Mouse (Mus musculus): Measurements from ENCODE around the gene Ptgr1. TPM values are rescaled to one million over a fixed set of nuclear protein-coding genes. Genes with fewer than 3 reads are reported as not detected.

The Ptgr1 gene
- total RNA-seq, 4 experiments from 2014 or later = 0.58 to 0.80 (median 0.73) TPM

GRCm38 (mm10) chr4:58926120-58926519, 60.8 kb downstream of the Ptgr1 start:
- no peak for DNase-seq (ENCODE audit: low spot score in 2 of 2)

GRCm38 (mm10) chr4:58925664-58926063, 61.3 kb downstream of the Ptgr1 start:
- DNase-seq (ENCODE audit: low spot score in 2 of 2) = no peak

DNA sequence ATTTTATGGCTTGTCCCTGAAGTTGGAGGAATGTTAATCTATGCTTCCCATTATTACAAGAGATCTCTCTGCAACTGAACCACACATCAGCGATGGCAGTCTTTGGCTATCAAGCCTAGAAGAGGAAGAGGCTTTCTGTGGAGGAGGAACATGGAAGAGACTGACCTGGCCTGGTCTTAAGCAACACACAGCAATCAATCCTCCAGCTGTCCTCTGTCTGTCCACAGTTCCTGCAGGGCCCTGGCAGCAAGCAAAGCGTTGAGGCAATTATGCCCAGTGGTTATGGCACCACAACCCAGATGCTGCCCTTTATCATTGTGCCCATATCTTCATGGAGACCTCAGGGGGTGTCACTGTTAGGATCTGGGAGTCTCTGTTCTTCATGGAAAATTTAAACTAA, 63.0 kb downstream of the Ptgr1 start:
- DNase-seq (ENCODE audit: low spot score in 2 of 2) = no peak

Other genes starting within 250 kb of the Ptgr1 start
- not detected for gene Olfr267, start 199.4 kb downstream of the Ptgr1 start, total RNA-seq (2022)
- gene Ecpas, start 74.4 kb downstream of the Ptgr1 start, total RNA-seq (2022) = 100 to 1,000 TPM; 255 to 341 (median 297) TPM
- under 1 TPM in 3 of 4 experiments, not detected in 1; 0.10 to 0.24 (median 0.16) TPM for gene Zkscan16, start 43.5 kb downstream of the Ptgr1 start, total RNA-seq (2022)
- gene Dnajc25, start 7.9 kb upstream of the Ptgr1 start, total RNA-seq (2022) = 10 to 100 TPM; 10.1 to 13.0 (median 11.5) TPM
- gene Gm20503, start 16.1 kb upstream of the Ptgr1 start, total RNA-seq (2022) = 1 to 10 TPM in 1 of 4 experiments, not detected in 3; 1.4 TPM
- 1 to 10 TPM; 4.6 to 5.6 (median 4.7) TPM for gene Gng10, start 48.0 kb upstream of the Ptgr1 start, total RNA-seq (2022)
- not detected for gene AI481877, start 151.9 kb upstream of the Ptgr1 start, total RNA-seq (2022)
- 1 to 10 TPM; 4.6 to 5.9 (median 5.4) TPM for gene Ugcg, start 202.1 kb upstream of the Ptgr1 start, total RNA-seq (2022)

All from gastrocnemius, adult 8-10 months (tissue).